Mouse (Mus musculus): ENCODE data around the gene Tcf20.
"Not testable (repeated sequence)": the region's sequence is repeated elsewhere in the genome, so short reads cannot be mapped to it uniquely, and the experiment has no call there.

Tcf20 gene

GRCm38 (mm10) chr15:82810556-82810955 lies 177.1 kb downstream of the Tcf20 start:
- DNase-seq (ENCODE audit: low spot score in 2 of 2): no peak

GRCm38 (mm10) chr15:82809511-82809910 lies 178.2 kb downstream of the Tcf20 start:
- no peak for DNase-seq (ENCODE audit: low spot score in 2 of 2)

- DNase-seq (ENCODE audit: low spot score in 2 of 2): no peak
Observed at GRCm38 (mm10) chr15:82806969-82807763, 180.5 kb downstream of the Tcf20 start.

- DNase-seq (ENCODE audit: low spot score in 2 of 2): peak; percentile 74 to 88
Observed at GRCm38 (mm10) chr15:82804708-82805639, 182.7 kb downstream of the Tcf20 start.

- no peak for DNase-seq (ENCODE audit: low spot score in 2 of 2)
Observed at GRCm38 (mm10) chr15:82795936-82796440, 191.7 kb downstream of the Tcf20 start.

- no peak for DNase-seq (ENCODE audit: low spot score in 2 of 2)
Observed at GRCm38 (mm10) chr15:82794277-82794676, 193.4 kb downstream of the Tcf20 start, which contains the start of gene Cyp2d26. Gene Cyp2d26 (minus strand): TSS chr15:82794294.

GRCm38 (mm10) chr15:82793868-82794267 lies 193.8 kb downstream of the Tcf20 start:
- no peak for DNase-seq (ENCODE audit: low spot score in 2 of 2)

GRCm38 (mm10) chr15:82793454-82793853 lies 194.2 kb downstream of the Tcf20 start:
- DNase-seq (ENCODE audit: low spot score in 2 of 2): no peak

- DNase-seq (ENCODE audit: low spot score in 2 of 2): no peak
Observed at GRCm38 (mm10) chr15:82792566-82792965, 195.1 kb downstream of the Tcf20 start.

GRCm38 (mm10) chr15:82784581-82784980 lies 203.1 kb downstream of the Tcf20 start:
- DNase-seq (ENCODE audit: low spot score in 2 of 2): no peak

GRCm38 (mm10) chr15:82783800-82784199 lies 203.9 kb downstream of the Tcf20 start:
- no peak for DNase-seq (ENCODE audit: low spot score in 2 of 2)

GRCm38 (mm10) chr15:82777856-82778255 lies 209.8 kb downstream of the Tcf20 start:
- DNase-seq (ENCODE audit: low spot score in 2 of 2): not testable (repeated sequence)

GRCm38 (mm10) chr15:82765943-82766342 lies 221.7 kb downstream of the Tcf20 start:
- no peak for DNase-seq (ENCODE audit: low spot score in 2 of 2)

GRCm38 (mm10) chr15:82764881-82765280 lies 222.8 kb downstream of the Tcf20 start:
- no peak for DNase-seq (ENCODE audit: low spot score in 2 of 2)

GRCm38 (mm10) chr15:82763631-82764420 lies 223.8 kb downstream of the Tcf20 start, which contains the start of gene Cyp2d40:
Gene Cyp2d40 (minus strand): TSS chr15:82764183.
- DNase-seq (ENCODE audit: low spot score in 2 of 2): no peak

All from frontal cortex, postnatal 14 days (tissue).